Mouse (Mus musculus) neural tube, embryonic 15.5 days (tissue): ENCODE measurements at regions not wholly inside any gene's neighbourhood (a gene's known extent, or its start where the extent isn't known, plus 50 kb on each side); places are given as distances from the start of the nearest gene placed in this dataset.

Source experiments
- ATAC-seq: fragments of 200-750 bp; cut with Nextera tagmentation; 2 replicates; pipeline ENCODE4 v1.8.0; 2017; ENCODE audit warnings: mild to moderate bottlenecking, moderate TSS enrichment, moderate library complexity; ENCODE audit not compliant: low FRiP score
- H3K27ac ChIP-seq: fragments of 300-500 bp; sonication (generic); replicated peaks from 2 replicates; pipeline ENCODE4 v1.5.1; 2015; ENCODE audit warnings: mild to moderate bottlenecking, inconsistent platforms
- H3K27me3 ChIP-seq: fragments of 300-500 bp; sonication (generic); replicated peaks from 2 replicates; pipeline ENCODE4 v1.6.1; 2015; ENCODE audit warnings: inconsistent platforms
- H3K36me3 ChIP-seq: fragments of 300-500 bp; sonication (generic); 2 replicates; pipeline ENCODE4 v1.6.1; 2015; ENCODE audit warnings: inconsistent platforms
- H3K4me1 ChIP-seq: fragments of 300-500 bp; sonication (generic); 2 replicates; pipeline ENCODE4 v1.6.1; 2015; ENCODE audit warnings: inconsistent platforms
- H3K4me2 ChIP-seq: fragments of 300-500 bp; sonication (generic); 2 replicates; pipeline ENCODE4 v1.6.1; 2015; ENCODE audit warnings: inconsistent platforms, mild to moderate bottlenecking, moderate library complexity
- H3K4me3 ChIP-seq: fragments of 300-500 bp; sonication (generic); replicated peaks from 2 replicates; pipeline ENCODE4 v1.5.1; 2015; ENCODE audit warnings: mild to moderate bottlenecking, inconsistent platforms
- H3K9ac ChIP-seq: fragments of 300-500 bp; sonication (generic); replicated peaks from 2 replicates; pipeline ENCODE4 v1.6.1; 2015; ENCODE audit warnings: mild to moderate bottlenecking, inconsistent platforms
- H3K9me3 ChIP-seq: fragments of 300-500 bp; sonication (generic); replicated peaks from 2 replicates; pipeline ENCODE4 v1.6.1; 2016; ENCODE audit warnings: inconsistent platforms
- WGBS: fragments of 180-500 bp; shearing (Covaris S2); methylation state at CpG from one replicate; pipeline ENCODE4 v1.1.7; 2015; ENCODE audit warnings: mixed read lengths; 5-methylcytosine and 5-hydroxymethylcytosine counted together

- H3K9me3 ChIP-seq = no peaks in the 10 kb centered on the region
- WGBS = 91% methylated on average over 4 of the region's 4 CpGs
- no peak for ATAC-seq
Measured at GRCm38 (mm10) chr3:105380818-105381217, 71.3 kb upstream of the Kcnd3 start.

GRCm38 (mm10) chr3:105392611-105393514, 59.3 kb upstream of the Kcnd3 start:
- no peak overlapping the region for H3K27ac ChIP-seq
- no peaks in the 10 kb centered on the region for H3K4me1 ChIP-seq
- H3K27me3 ChIP-seq = no peaks in the 10 kb centered on the region
- no peak for ATAC-seq
- no peak overlapping the region for H3K9ac ChIP-seq
- WGBS = 61% methylated on average over 8 of the region's 8 CpGs
- H3K36me3 ChIP-seq = no peaks in the 10 kb centered on the region
- H3K4me2 ChIP-seq = no peak overlapping the region
- H3K4me3 ChIP-seq = no peak overlapping the region
- H3K9me3 ChIP-seq = no peaks in the 10 kb centered on the region

More at GRCm38 (mm10) chr3:105380818-105381217, 71.3 kb upstream of the Kcnd3 start:
- H3K27ac ChIP-seq = no peak overlapping the region
- H3K4me2 ChIP-seq = no peak overlapping the region
- H3K4me1 ChIP-seq = no peaks in the 10 kb centered on the region
- H3K27me3 ChIP-seq = no peaks in the 10 kb centered on the region
- H3K36me3 ChIP-seq = no peaks in the 10 kb centered on the region
- H3K4me3 ChIP-seq = no peak overlapping the region
- no peak overlapping the region for H3K9ac ChIP-seq
